Mouse (Mus musculus) megakaryocyte, embryonic 14.5 days (primary cell): Measurements from ENCODE around the gene Adcy4.

Experiments
- FLI1 ChIP-seq: IDR thresholded peaks from 2 replicates; pipeline ENCODE4 v1.6.1; 2012; ENCODE audit warnings: low read length, inconsistent platforms, mixed read lengths
- GATA1 ChIP-seq: IDR thresholded peaks from 3 replicates; pipeline ENCODE4 v1.6.1; 2012; ENCODE audit warnings: mixed read lengths, low read length, inconsistent platforms, borderline replicate concordance

DNA sequence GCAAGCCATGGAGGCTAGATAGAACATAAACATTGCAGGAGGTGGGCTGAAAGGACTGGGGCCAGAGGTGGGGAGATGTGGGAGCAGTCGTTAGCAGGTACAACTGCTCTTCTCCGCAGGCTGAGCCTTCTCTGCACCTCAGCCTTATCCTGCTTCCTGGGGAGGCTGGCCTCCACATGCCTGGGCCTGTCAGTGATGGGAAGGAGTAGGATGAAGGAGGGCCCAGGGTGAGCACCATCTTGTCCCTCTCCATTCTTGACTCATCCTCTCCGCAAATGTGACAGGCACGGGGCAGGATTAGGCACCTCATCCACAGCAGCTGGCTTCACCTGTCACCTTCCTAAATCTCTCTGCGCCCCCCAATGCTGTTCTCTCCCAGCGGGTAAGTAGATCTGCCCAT lies 22.7 kb downstream of the Adcy4 start, which contains the start of gene Ltb4r2:
- no peak for TF ChIP-seq FLI1
- no peak for TF ChIP-seq GATA1
